Mouse (Mus musculus): ENCODE measurements at regions not wholly inside any gene's neighbourhood (a gene's known extent, or its start where the extent isn't known, plus 50 kb on each side); places are given as distances from the start of the nearest gene placed in this dataset.

- DNase-seq (ENCODE audit: low spot score in 2 of 2) = no peak
Measured at GRCm38 (mm10) chr8:44094818-44095217, 385.0 kb upstream of the Adam34 start.

DNA sequence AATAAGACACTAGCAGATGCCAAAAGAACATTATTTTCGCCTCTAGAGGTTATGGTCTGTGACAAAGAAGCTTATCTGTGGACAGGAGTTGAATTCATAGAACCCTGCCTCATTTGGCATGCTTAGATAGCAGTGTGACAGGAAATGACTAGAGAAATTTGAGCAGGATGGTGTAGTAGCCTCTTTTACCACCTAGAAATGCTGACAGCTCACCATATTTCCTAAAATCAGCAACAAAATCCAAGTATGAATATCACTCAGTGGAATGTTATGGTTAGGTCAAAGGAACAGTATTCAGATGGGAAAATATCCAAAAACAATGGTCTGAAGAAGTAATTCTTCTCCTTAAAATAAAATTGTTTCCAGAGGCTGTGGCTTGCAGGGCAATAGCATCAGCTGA is 383.6 kb upstream of the Adam34 start:
- no peak for DNase-seq (ENCODE audit: low spot score in 2 of 2)

DNA sequence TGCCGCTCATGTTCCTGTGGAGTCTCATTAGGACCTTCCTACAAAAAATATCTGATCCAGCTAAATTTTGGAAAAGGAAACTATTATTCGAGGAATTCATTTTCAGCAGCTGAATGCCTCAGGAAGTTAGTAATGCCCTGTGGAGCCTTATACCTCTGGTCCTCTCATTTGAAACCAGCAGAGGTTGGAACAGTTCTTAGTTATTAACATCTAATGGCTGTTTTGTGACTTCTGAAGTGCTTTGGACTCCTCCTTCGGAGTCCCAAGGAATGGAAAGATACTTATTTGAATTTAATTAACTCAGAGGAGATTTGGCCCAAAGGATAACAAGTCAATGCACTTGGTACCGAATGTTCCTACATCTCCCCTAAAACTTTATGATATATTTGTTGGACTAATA is 372.2 kb upstream of the Adam34 start:
- DNase-seq (ENCODE audit: low spot score in 2 of 2) = no peak

- DNase-seq (ENCODE audit: low spot score in 2 of 2) = no peak
Measured at GRCm38 (mm10) chr8:44058846-44059245, 349.0 kb upstream of the Adam34 start.

- no peak for DNase-seq (ENCODE audit: low spot score in 2 of 2)
Measured at GRCm38 (mm10) chr8:44042572-44043355, 332.9 kb upstream of the Adam34 start.

- no peak for DNase-seq (ENCODE audit: low spot score in 2 of 2)
Measured at GRCm38 (mm10) chr8:44034211-44034610, 324.4 kb upstream of the Adam34 start.

- DNase-seq (ENCODE audit: low spot score in 2 of 2) = no peak
Measured at GRCm38 (mm10) chr8:44031376-44031775, 321.5 kb upstream of the Adam34 start.

GRCm38 (mm10) chr8:44030972-44031371 is 321.1 kb upstream of the Adam34 start:
- DNase-seq (ENCODE audit: low spot score in 2 of 2) = no peak

GRCm38 (mm10) chr8:44027738-44028137 is 317.9 kb upstream of the Adam34 start:
- DNase-seq (ENCODE audit: low spot score in 2 of 2) = no peak

- peak in 1 of 2 experiments; percentile 3 for DNase-seq (ENCODE audit: low spot score in 2 of 2)
Measured at GRCm38 (mm10) chr8:44025926-44026325, 316.1 kb upstream of the Adam34 start.

GRCm38 (mm10) chr8:44024028-44024427 is 314.2 kb upstream of the Adam34 start:
- no peak for DNase-seq (ENCODE audit: low spot score in 2 of 2)
